Mouse (Mus musculus): Measurements from ENCODE around the gene Rb1.
A peak's percentile ranks its signal among the peaks of the same experiment; 100 is the strongest.

Rb1 gene

DNA sequence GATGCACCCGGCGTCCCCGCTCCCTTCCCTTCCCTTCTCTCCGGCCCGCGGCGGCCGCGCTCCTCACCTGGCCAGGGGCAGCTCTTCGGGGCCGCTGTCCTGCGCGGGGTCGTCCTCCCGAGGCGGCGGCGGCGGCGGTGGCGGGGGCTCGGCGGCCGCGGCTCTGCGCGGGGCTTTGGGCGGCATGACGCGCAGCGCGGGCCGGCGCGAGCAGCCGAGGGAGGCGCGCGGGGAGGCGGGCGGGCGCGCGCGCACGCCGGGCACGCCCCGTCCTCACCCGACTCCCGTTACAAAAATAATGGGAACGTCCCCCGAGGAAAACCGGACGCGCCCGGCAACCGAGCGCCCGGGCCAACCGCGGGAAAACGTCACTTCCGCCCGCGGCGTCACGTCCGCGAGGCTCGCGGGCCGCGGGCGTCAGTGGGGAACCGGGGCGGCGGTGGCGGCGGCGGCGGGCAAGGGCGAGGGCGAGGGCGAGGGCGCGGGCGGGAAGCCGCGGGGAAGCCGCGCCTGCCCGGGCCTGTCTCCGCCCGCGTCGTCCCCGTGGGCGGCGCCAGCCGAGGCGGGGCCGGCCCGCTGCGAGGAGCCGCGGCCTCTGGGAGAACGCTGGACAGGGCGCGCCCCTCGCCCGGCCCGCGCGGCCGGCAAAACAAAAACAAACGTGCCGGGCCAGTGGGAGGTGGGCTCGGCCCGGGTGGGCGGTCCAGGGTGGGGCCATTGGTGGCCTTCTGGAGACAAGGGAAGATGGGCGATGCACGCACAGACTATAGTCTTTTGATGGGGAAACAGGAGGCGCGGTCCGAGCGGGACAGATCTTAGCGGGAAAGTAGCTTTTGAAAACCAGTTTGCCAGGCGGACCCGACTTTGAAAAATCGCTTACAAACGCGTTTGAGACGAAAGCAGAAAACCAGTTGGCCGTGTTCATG is at the start of gene Rb1:
Gene Rb1 (minus strand): TSS at position 367 of the 926 bp plus-strand sequence.
- DNase-seq (ENCODE audit: low read depth, low spot score) = peak; percentile 89

DNA sequence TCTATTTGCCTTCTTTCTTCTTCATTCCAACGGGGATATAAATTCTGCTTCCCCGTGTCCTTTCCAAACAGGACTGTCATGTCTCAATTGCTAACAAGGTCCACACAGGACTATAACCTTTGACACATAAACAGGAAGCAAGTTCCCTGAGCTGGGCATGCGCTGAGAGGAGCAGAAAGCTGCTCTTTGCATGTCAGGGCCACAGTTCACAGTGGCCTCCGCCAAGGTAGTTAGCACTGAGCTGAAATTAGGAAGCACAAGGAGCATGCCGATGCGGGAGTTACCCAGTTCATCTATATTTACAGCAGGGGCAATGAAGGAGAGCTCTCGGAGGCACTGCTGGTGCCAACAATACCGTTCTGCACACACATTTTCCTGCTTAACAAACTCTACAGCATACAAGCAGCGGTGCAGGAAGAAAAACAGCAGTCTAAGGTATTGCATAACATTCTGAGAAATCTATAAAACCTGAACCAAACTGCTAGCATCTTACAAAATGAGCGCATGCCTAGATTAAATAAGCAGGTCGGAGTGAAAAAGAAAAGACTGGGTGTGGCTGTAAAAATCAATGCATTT is 48.8 kb upstream of the Rb1 start:
- no peak for DNase-seq (ENCODE audit: low read depth, low spot score)

DNA sequence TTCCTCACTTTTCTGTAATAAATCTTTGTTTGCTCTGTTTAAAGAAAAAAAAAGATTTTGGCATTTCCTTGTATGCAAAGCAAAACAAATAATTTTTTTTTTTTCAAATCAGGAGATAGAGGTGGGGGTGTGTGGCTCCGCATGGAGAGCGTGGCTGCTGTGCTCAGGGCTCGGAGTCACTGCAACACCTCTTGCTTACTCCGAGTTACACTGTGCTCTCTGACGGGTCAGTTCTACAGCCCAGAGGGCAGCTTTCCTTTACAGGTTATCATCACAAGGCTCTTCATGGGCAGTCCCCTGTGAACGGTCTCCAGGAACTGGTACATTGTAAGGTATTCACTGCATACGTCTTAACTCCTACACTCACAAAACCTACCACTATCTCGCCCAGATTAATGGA is 48.0 kb upstream of the Rb1 start:
- DNase-seq (ENCODE audit: low read depth, low spot score) = no peak

DNA sequence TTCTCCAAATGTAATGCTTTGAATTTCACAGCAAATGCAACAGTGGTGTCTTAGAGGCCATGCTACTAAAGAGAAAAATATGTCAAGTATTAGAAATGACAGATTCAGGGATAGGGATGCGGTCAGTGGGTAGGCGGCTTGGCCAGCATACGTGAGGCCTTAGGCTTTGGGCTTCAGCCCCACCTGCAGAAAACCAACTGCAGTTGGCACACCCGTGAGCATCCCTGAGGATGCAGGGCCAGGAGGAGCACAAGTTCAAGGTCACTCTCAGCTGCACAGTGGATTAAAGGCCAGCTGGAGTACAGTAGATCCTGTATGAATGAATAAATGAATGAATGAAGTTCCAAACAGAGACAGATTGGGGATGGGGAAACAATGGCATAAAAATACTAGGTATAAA is 47.4 kb upstream of the Rb1 start:
- no peak for DNase-seq (ENCODE audit: low read depth, low spot score)

DNA sequence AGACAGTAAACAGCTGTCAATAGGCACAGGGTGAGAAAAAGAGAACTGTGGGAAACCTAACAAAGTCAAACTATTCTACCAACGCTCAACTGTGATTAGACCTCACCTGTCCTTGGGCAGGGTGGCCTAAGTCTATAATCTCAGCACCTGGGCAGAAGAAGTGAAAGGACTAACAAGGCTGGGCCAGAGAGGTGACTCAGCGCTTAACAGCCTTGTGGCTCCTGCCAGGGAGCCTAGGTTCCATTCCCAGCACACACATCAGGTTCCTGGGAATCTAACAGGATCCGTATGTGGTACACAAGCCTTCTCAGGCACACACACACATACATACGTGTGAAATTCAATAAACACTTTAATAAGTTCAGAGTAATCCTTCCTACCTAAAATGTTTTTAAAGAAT is 46.0 kb upstream of the Rb1 start:
- DNase-seq (ENCODE audit: low read depth, low spot score) = no peak

DNA sequence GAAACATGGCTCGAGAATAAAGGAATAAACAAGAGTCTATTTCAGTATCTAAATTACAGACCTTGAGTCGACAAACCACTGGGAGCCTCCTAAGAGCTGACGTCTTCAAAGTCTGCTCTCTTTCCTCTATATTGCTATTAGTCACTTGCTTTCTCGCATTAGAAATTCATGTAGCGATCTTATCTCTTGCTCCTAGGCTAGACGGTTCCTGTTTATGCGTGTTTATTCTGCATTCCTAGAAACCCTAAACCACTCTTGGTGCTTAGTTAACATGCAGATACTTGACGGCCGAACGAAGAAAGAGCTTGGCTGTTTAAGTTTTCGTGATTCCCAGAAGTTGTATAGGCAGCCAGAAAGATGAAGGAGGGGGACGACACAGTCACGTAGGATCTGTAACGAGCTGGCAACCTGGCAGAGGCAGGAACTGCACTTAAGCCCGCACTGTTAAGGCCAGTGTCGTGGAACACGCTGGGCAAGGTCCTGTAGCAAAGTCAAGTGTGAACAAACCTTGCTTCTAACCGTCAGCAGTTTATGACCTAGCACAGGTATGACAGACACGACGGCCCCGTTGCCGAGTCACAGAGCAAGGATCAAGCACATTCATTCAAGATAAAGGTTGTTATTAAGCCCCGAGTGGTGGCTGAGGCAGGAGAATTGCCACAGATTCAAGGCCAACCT is 45.2 kb upstream of the Rb1 start:
- no peak for DNase-seq (ENCODE audit: low read depth, low spot score)

DNA sequence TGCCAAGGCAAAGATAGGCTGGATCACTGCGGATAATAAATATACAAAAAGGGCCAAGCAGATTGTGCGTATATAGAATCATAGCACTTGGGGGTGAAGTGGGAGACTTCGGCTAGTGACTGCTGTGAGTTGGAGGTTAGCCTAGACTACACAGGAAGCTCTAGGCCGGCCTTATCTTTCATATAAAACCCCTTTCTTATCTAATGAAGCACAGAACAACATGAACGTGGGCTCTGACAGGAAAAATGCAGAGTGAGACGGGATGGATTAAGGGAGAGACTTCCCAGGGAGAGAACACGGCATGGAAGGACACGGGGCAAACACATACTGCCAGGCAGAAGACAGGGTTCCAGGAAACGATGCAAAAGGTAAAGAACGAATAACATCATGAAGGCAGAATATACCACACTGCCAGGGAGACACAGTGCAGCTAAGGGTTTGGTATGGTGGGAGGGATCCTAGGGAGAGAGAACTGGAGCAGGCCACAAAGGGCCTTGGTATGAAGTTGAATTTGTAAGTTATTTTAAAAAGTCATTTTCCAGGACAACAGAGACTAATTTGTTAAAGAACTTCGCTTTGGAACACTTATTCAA is 44.6 kb upstream of the Rb1 start:
- no peak for DNase-seq (ENCODE audit: low read depth, low spot score)

DNA sequence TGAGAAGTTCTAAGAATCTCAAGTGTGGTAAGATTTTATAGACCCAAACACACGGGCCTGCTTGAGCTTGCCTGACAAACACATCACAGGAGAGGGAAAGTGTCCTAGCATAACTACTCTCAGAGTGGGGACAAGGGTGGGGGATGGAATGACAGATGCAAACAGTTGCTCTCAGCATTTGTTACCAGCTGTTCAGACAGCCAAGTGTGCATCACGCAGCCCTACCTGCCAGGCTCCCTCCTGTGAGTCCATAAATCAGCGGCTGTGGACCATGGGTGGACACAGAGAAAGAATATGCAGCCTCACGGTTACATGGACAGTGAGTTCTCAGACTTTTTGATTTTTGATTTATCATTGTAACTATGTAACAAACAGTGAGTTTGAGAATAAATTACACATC is 44.0 kb upstream of the Rb1 start:
- DNase-seq (ENCODE audit: low read depth, low spot score) = no peak

DNA sequence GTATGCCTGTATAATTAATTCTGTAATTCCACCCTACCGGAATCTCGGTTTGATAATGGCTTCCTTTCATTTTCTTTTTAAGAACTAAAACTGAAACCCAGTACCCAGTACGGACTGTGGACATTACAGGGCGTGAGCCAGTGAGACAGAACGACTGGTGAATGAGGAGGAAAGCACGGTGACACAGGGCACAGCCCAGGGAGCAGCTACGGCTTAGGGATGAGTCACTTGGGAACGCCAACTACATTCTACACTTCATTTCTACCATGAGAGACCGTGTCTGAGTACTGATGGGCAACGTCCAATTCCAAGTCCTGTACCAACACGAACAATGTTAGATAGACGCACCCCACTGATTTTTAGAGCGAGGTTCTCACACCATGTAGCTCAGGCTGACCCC is 43.3 kb upstream of the Rb1 start:
- DNase-seq (ENCODE audit: low read depth, low spot score) = no peak

DNA sequence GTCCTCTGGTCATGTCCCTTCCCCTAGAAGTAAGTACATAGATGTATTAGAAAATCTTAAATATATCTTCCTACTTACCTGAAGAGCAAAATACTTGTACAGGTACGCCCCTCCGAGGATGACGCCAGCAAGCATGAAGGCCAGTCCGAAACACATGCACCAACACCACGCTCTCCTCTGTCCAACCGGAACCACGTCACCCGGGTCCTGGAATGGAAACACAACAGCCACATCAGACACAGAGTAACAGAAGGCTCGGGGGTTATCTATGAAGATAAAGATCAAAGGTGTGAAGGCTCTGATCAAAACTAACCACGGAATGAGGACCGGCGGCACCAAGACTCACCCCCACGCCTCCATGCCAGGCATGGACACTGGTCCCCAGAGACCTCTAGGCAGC is 42.6 kb upstream of the Rb1 start:
- DNase-seq (ENCODE audit: low read depth, low spot score) = no peak

DNA sequence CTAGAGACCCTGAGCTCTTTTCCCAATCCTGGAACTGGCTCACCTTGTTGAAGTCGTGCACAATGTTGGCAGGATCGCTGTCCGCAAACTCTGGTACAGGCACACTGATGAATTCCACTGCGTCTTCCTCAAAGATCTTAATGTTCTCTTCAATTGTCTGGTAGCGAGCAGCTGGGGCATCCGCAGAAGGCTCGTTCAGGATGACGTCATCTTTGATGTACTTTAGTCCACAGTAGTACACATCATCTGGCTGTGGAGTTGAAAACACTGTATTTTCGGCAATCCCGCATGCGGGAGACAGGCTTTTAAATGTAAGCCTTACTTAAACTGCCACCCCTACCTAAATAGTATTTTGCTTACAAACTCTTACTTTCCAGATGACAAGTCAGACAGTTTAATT is 40.7 kb upstream of the Rb1 start:
- no peak for DNase-seq (ENCODE audit: low read depth, low spot score)

DNA sequence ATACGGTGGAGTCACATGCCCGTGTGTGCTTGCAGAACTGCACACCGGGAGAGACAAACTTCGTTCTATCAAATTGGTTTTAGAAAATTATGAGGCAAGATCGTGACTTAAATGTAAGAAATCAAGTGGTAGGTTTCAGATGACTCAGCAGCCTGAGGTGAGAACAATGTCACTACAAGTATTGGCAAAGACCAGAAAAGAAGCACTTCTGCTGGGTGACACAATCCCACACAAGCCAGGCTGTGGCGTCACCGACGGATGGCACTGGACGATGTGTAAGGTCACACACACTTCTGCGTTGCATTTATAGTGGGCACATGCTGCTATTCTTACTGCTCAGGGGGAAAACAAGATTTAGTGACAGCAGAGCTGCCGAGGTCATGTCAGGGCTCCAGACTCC is 38.2 kb upstream of the Rb1 start:
- no peak for DNase-seq (ENCODE audit: low read depth, low spot score)

DNA sequence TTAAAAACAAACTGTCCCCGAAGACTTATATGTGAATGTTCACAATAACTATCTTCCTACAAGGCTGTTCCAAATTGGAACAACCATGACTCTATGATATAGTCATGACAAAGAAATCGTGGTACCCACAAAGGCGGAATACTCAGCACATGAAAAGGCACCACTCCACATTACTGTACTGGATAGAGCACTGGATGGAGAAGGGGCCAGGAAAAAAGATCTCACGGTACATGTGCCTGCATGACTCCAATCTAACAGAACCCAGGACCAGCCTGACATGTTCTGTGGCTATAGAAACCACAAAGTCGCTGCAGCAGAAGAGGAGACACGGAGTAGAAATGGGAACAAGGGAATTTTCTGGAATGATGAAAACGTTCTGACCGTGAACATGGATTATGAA is 29.1 kb upstream of the Rb1 start:
- DNase-seq (ENCODE audit: low read depth, low spot score) = no peak

DNA sequence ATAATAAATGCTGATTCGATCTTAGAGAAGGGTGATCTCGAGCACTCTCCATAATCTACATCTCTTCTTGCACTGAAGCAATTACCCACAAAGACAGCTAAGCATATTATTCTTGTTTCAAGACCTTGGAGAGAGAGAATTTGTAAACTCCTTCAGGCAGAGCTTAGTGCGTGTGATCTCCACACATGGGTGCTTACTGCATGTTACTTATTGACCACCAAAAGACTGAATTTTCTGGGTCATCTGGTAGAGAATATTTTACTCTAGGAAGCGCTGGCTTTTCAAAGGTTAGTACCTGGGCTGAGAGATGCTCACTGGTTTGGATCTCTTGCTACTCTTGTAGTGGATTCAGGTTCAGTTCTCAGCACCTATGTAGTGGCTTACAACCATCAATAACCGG is 25.5 kb upstream of the Rb1 start:
- DNase-seq (ENCODE audit: low read depth, low spot score) = no peak

DNA sequence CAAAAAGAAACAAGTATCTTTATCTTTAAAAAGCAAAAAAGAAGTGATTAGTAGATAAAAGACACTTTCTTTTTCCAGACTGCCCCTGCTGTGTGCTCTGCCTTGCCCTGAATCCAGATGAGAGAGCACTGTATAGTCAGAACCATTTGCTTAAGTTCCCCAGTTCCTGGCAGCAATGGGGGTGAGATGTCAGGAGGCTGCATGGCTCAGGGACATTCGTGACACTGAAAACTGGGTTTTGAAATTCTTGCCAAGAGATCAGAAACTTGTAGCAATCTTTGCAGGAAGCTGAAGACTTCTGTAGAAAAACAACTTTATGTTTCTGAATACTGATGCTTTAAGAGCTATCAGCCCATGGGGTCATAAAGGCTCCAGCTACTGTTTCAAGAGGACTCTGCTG is 24.4 kb upstream of the Rb1 start:
- DNase-seq (ENCODE audit: low read depth, low spot score) = no peak

DNA sequence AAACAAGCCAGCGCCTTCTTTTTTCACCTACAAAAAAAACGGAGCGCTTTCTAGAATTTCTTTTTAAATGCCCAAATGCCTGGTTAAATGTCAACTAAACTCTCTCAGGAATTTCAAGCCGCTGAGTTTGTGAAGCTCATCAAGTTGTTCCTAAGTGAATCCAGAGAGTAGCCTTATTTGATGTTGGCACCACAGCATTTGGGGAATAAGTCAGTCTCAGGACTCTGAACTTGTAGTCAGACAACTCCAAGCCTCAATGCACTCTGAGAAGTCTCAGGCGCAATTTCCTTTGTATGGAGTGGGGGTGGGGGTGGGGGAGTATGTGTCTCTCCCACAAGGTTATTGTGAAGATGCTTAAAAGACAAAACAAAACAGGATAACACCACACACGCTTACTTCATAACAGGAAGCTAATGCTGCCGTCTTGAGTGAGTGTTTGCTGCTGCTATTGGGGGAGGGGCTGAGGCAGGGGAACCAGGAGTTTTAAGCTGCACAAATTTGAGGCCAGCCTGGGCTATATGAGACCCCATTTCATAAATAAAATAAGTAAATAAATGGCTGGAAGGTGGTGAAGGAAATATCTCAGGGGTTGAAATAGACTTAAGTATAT is 23.5 kb upstream of the Rb1 start:
- peak; percentile 67 for DNase-seq (ENCODE audit: low read depth, low spot score)

DNA sequence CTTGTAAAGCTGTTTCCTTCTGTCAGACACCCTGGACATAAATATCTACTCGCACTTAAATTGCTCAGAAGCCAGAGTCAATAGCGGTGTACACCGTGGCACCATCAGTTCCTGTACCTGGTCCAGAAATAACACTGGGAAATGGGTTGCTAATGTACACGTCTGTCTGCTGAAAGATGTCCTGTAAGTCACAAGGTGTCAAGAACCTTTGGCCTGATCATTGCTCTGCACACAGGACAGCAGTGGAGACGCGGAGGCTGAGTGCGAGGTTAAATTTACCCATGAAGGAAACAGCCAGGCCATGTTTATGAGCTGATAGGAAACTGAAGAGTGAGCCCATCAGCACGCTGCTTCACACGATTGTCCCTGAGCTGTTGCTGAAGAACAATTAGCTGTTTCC is 21.7 kb upstream of the Rb1 start:
- DNase-seq (ENCODE audit: low read depth, low spot score) = peak; percentile 38

DNA sequence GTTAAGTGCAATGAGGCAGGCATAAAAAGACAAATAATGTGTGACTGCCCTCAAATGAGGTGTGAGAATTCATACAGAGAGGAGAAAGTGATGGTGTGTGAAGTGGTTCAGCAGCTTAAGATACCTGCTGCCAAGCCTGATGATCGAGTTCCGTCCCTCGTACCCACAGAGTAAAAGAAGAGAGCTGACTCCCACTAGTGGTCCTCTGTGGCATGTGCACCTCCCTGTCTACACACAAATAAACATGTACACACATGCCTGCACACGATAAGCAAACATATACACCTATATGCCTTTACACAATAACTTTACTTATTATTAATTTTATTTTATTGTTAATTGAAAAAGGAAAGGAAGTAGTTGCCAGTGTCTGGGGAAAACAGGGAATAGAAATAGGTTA is 20.0 kb upstream of the Rb1 start:
- DNase-seq (ENCODE audit: low read depth, low spot score) = no peak

DNA sequence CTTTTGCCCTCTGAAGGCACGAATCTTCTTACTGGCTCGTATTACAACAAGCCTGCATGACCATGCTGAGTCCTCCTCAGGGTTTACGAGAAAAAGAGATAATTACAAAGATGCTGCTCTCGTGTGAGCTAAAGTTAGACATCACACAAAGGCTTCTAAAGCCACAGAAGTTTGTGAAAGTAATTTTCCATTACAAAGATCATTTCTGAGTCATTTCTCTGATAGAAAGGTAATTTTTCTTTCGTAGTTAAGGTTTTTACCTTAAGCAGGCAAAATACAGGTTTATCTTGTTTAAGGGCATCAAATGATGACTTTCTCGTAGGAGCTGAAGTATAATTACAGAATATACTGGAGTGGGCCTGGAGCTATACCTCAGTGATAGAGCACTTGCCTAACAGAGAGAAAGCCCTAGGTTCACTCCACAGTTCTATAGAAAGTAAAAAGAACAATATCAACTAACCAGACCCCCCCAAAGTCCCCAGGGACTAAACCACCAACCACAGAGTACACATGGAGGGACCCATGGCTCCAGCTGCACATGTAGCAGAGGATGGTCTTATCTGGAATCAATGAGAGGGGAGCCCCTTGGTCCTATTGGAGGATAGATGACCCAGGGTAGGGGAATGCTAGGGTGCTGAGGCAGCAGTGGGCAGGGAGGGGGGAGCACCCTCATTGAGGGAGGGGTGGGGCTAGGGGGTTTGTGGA is 14.6 kb upstream of the Rb1 start:
- DNase-seq (ENCODE audit: low read depth, low spot score) = peak; percentile 54

DNA sequence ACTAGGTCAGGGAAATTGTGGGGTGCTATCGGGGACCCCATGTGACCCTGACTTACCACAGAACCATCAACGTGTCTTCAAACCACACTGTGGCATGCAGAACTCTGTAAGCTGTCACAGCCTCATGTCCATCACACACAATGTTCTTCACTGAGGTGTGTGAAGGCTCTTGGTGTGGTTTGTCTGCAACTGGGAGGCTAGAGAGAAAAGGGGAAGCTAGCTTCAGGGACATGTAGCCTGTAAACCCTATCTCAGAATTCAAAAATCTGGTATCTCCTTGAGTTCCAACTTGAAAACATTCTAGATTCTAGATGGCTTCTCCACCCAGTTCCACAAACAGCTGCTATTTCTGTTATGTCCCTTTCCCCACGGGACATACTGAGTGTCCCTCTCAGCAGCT is 14.0 kb upstream of the Rb1 start:
- no peak for DNase-seq (ENCODE audit: low read depth, low spot score)

DNA sequence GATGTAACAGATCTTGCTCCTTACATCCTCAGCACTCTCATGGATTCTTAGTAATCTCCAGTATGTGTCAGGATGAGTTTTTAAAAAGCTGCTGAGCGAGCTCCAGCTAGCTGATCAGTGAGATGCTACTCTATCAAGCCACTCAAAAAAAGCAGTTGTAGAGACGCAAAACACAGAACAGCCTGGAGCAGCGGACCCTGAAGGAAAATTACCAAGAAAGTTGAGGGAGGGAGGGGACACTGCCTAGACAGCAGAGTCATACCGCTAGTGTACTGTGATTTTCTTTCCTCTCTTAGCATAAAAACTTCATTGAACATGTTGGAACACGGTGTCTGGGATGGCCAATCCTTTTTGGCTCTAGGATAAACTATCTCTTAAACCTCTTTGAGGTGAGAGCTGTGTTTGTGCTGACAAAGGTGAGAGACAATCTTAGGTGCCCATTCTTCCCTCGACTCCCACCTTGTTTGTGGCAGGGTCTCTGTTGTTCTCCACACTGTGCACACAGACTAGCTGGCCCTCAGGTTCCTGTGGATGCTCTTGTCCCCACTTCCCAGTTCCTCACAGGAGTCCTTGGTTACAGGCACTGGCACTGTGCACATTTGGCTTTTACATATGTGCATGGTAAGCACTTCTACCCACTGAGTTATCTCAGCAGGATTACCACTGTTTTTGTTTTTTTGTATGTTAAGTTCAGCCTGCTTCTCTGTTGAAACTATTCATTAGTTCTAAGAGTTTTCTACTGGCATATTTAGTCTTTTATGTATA is 10.9 kb upstream of the Rb1 start:
- no peak for DNase-seq (ENCODE audit: low read depth, low spot score)

Measured in CD4-positive, CD25-positive, alpha-beta regulatory T cell, adult 2 months (primary cell).